Mouse (Mus musculus): ENCODE results near the gene Ppp1ca.

The Ppp1ca gene

GRCm38 (mm10) chr19:4211891-4212588 lies 20.2 kb downstream of the Ppp1ca start:
- DNase-seq (ENCODE audit: low read depth, low spot score), result no peak

GRCm38 (mm10) chr19:4213524-4213974 lies 21.7 kb downstream of the Ppp1ca start:
- no peak for DNase-seq (ENCODE audit: low read depth, low spot score)

- DNase-seq (ENCODE audit: low read depth, low spot score), result no peak
These were observed 22.4 kb downstream of the Ppp1ca start, which contains the start of the genes Clcf1 and AC109138.7 for GRCm38 (mm10) chr19:4214071-4214770. TSS of gene Clcf1 (plus strand) at chr19:4214238. TSS of gene AC109138.7 (plus strand) at chr19:4214357.

- no peak for DNase-seq (ENCODE audit: low read depth, low spot score)
These were observed 23.0 kb downstream of the Ppp1ca start for GRCm38 (mm10) chr19:4214771-4215450.

- DNase-seq (ENCODE audit: low read depth, low spot score), result no peak
These were observed 23.6 kb downstream of the Ppp1ca start for GRCm38 (mm10) chr19:4215451-4215840.

GRCm38 (mm10) chr19:4216041-4216685 lies 24.3 kb downstream of the Ppp1ca start:
- DNase-seq (ENCODE audit: low read depth, low spot score), result peak; percentile 57

- DNase-seq (ENCODE audit: low read depth, low spot score), result no peak
These were observed 25.3 kb downstream of the Ppp1ca start for GRCm38 (mm10) chr19:4217140-4217539.

- no peak for DNase-seq (ENCODE audit: low read depth, low spot score)
These were observed 26.0 kb downstream of the Ppp1ca start for GRCm38 (mm10) chr19:4217855-4218254.

- DNase-seq (ENCODE audit: low read depth, low spot score), result no peak
These were observed 26.4 kb downstream of the Ppp1ca start for GRCm38 (mm10) chr19:4218293-4218692.

- DNase-seq (ENCODE audit: low read depth, low spot score), result no peak
These were observed 26.9 kb downstream of the Ppp1ca start for GRCm38 (mm10) chr19:4218784-4219183.

- no peak for DNase-seq (ENCODE audit: low read depth, low spot score)
These were observed 28.1 kb downstream of the Ppp1ca start for GRCm38 (mm10) chr19:4219943-4220342.

- DNase-seq (ENCODE audit: low read depth, low spot score), result no peak
These were observed 28.6 kb downstream of the Ppp1ca start for GRCm38 (mm10) chr19:4220416-4220815.

GRCm38 (mm10) chr19:4220957-4221743 lies 29.3 kb downstream of the Ppp1ca start:
- DNase-seq (ENCODE audit: low read depth, low spot score), result no peak

- DNase-seq (ENCODE audit: low read depth, low spot score), result no peak
These were observed 30.3 kb downstream of the Ppp1ca start for GRCm38 (mm10) chr19:4222165-4222564.

GRCm38 (mm10) chr19:4226779-4227178 lies 34.9 kb downstream of the Ppp1ca start:
- no peak for DNase-seq (ENCODE audit: low read depth, low spot score)

GRCm38 (mm10) chr19:4227446-4227845 lies 35.6 kb downstream of the Ppp1ca start:
- DNase-seq (ENCODE audit: low read depth, low spot score), result no peak

GRCm38 (mm10) chr19:4227894-4228678 lies 36.2 kb downstream of the Ppp1ca start:
- DNase-seq (ENCODE audit: low read depth, low spot score), result peak; percentile 87

- no peak for DNase-seq (ENCODE audit: low read depth, low spot score)
These were observed 37.0 kb downstream of the Ppp1ca start for GRCm38 (mm10) chr19:4228891-4229290.

GRCm38 (mm10) chr19:4229451-4230076 lies 37.7 kb downstream of the Ppp1ca start:
- no peak for DNase-seq (ENCODE audit: low read depth, low spot score)

- no peak for DNase-seq (ENCODE audit: low read depth, low spot score)
These were observed 38.5 kb downstream of the Ppp1ca start for GRCm38 (mm10) chr19:4230415-4230814.
